Mouse (Mus musculus): ENCODE data around the gene Fzd4. TPM values are rescaled to one million over a fixed set of nuclear protein-coding genes. Genes with fewer than 3 reads are reported as not detected.

Gene Fzd4
- total and polyA plus RNA-seq, 3 experiments, result 0.04 to 0.13 (median 0.04) TPM

DNA sequence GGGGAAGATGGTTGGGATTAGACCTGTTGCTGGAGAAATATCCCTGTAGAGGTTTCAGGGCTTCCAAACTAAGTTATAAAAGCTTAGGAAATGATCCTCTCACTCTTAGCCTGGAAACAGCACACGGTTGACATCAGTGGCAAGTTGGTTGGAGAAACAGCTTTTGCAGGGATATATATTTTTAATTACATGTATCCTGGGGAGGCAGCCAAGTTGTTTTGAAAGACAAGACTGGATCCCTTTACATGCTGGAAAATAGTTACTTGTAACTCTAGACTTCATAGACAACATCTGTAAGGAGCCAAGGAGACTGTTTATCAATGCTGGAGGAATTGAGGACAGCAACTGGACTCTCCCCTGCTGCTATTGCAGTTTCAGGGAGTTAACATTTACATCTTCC, 1.9 kb downstream of the Fzd4 start:
- no peak for DNase-seq (ENCODE audit: extremely low read depth)
- Histone ChIP-seq H3K4me1 (ENCODE audit: control insufficient read depth in 1 of 2, insufficient read depth in 2 of 2) (peaks cover 3 to 15% of the 10 kb centered on the region in 2 experiments; a peak in 3 of 4 replicates), H3K79me2 (replicated peaks; ENCODE audit: control insufficient read depth, extremely low read depth, insufficient read depth, poor library complexity, severe bottlenecking) (no peaks in the 10 kb centered on the region), H3K36me3 (replicated peaks in 1 of 2; ENCODE audit: control insufficient read depth in 1 of 2, insufficient read depth in 1 of 2, low read length in 1 of 2) (no peaks in the 10 kb centered on the region), H3K4me3 (replicated peaks in 1 of 3; ENCODE audit: low read depth in 2 of 3, low read length in 2 of 3, poor library complexity in 1 of 3) (no peak overlapping the region), H3K9ac (ENCODE audit: insufficient read depth, low read depth) (no peak overlapping the region), H3K4me2 (ENCODE audit: insufficient read depth, low read depth, poor library complexity, severe bottlenecking) (no peak overlapping the region), H3K9me3 (replicated peaks; ENCODE audit: low read length) (no peaks in the 10 kb centered on the region), H3K27me3 (replicated peaks) (peaks cover 38% of the 10 kb centered on the region), H3K27ac (ENCODE audit: insufficient read depth, low read depth) (no peak overlapping the region)
- in situ Hi-C loops (cut with MboI; ENCODE audit: low pct_ligation_motif_present, low pct_unique_long_range_greater_than_20kb, low sequenced_read_pairs), result no loop called here
- TF ChIP-seq MAFK (IDR thresholded peaks at IDR 0.05; ENCODE audit: insufficient replicate concordance, low read length) (no peak), RAD21 (IDR thresholded peaks at IDR 0.05; ENCODE audit: low read depth, low read length) (no peak), PAX5 (IDR thresholded peaks at IDR 0.05; ENCODE audit: low read length) (no peak), SMC3 (IDR thresholded peaks at IDR 0.05; ENCODE audit: low read depth, low read length) (no peak)
- dilution Hi-C loops (cut with MboI; ENCODE audit: extremely low pct_ligation_motif_present, extremely low pct_unique_long_range_greater_than_20kb, low sequenced_read_pairs), result no loop called here

- Histone ChIP-seq H3K27me3 (replicated peaks) (peaks cover 30% of the 10 kb centered on the region), H3K9me3 (replicated peaks; ENCODE audit: low read length) (no peaks in the 10 kb centered on the region), H3K27ac (ENCODE audit: insufficient read depth, low read depth) (no peak overlapping the region), H3K36me3 (replicated peaks in 1 of 2; ENCODE audit: control insufficient read depth in 1 of 2, insufficient read depth in 1 of 2, low read length in 1 of 2) (no peaks in the 10 kb centered on the region), H3K79me2 (replicated peaks; ENCODE audit: control insufficient read depth, extremely low read depth, insufficient read depth, poor library complexity, severe bottlenecking) (no peaks in the 10 kb centered on the region), H3K4me3 (replicated peaks in 1 of 3; ENCODE audit: low read depth in 2 of 3, low read length in 2 of 3, poor library complexity in 1 of 3) (no peak overlapping the region), H3K4me2 (ENCODE audit: insufficient read depth, low read depth, poor library complexity, severe bottlenecking) (no peak overlapping the region), H3K4me1 (ENCODE audit: control insufficient read depth in 1 of 2, insufficient read depth in 2 of 2) (peaks cover 3 to 15% of the 10 kb centered on the region in 2 experiments; a peak in 3 of 4 replicates), H3K9ac (ENCODE audit: insufficient read depth, low read depth) (no peak overlapping the region)
- TF ChIP-seq UBTF (IDR thresholded peaks at IDR 0.05; ENCODE audit: low read depth, low read length) (no peak), RAD21 (IDR thresholded peaks at IDR 0.05; ENCODE audit: low read depth, low read length) (no peak), CHD2 (IDR thresholded peaks at IDR 0.05; ENCODE audit: low read length) (no peak), ELF1 (IDR thresholded peaks at IDR 0.05; ENCODE audit: low read depth, low read length) (no peak), GABPA (IDR thresholded peaks at IDR 0.05; ENCODE audit: insufficient replicate concordance, low read depth, low read length) (no peak), USF2 (conservative IDR thresholded peaks at IDR 0.05; ENCODE audit: low read depth, low read length) (no peak), MAX (IDR thresholded peaks at IDR 0.05; ENCODE audit: low read length) (no peak), EP300 (IDR thresholded peaks at IDR 0.05; ENCODE audit: low read length) (no peak), POLR2AphosphoS2 (IDR thresholded peaks at IDR 0.05; ENCODE audit: low read depth, low read length) (no peak), PAX5 (IDR thresholded peaks at IDR 0.05; ENCODE audit: low read length) (no peak), TBP (conservative IDR thresholded peaks at IDR 0.05; ENCODE audit: low read depth, low read length) (no peak), MAZ (IDR thresholded peaks at IDR 0.05; ENCODE audit: low read depth, low read length) (no peak), HCFC1 (IDR thresholded peaks at IDR 0.05; ENCODE audit: low read depth, low read length) (no peak), ZC3H11A (IDR thresholded peaks at IDR 0.05; ENCODE audit: low read depth, low read length) (no peak)
- dilution Hi-C loops (cut with MboI; ENCODE audit: extremely low pct_ligation_motif_present, extremely low pct_unique_long_range_greater_than_20kb, low sequenced_read_pairs), result no loop called here
- no peak for DNase-seq (ENCODE audit: extremely low read depth)
- in situ Hi-C loops (cut with MboI; ENCODE audit: low pct_ligation_motif_present, low pct_unique_long_range_greater_than_20kb, low sequenced_read_pairs), result no loop called here
Observed at GRCm38 (mm10) chr7:89407006-89407940, 3.1 kb downstream of the Fzd4 start.

Data from CH12.LX (cell line).